ENCODE assay signal across 19 mouse cellular contexts in genomic region chr6:10090966-10091495, GRCm38 (mm10).
"Had no signal": no experiment of that assay in that cellular context is flagged by ENCODE, and none has a peak within 500 bp of the region (broad histone marks: within the 10 kb centered on the region; RNA-seq: fewer than 3 reads in every experiment).

No protein-coding gene starts in this region.

- H3K9me3 ChIP-seq: midbrain, embryonic 12.5 days; midbrain, embryonic 15.5 days; neural tube, embryonic 12.5 days; neural tube, embryonic 15.5 days had no signal

- H3K27ac ChIP-seq: layer of hippocampus, adult 2 months; left cerebral cortex, adult 2 months; liver, embryonic 14.5 days; macrophage; midbrain, embryonic 12.5 days; midbrain, embryonic 15.5 days; neural tube, embryonic 12.5 days; neural tube, embryonic 15.5 days had no signal

- H3K4me1 ChIP-seq: midbrain, embryonic 12.5 days; midbrain, embryonic 15.5 days; neural tube, embryonic 12.5 days; neural tube, embryonic 15.5 days had no signal

- H3K27me3 ChIP-seq: midbrain, embryonic 12.5 days; midbrain, embryonic 15.5 days; neural tube, embryonic 12.5 days; neural tube, embryonic 15.5 days had no signal

- H3K4me3 ChIP-seq: layer of hippocampus, adult 2 months; left cerebral cortex, adult 2 months; midbrain, embryonic 12.5 days; midbrain, embryonic 15.5 days; neural tube, embryonic 12.5 days; neural tube, embryonic 15.5 days had no signal

- ATAC-seq: intestine, embryonic 16.5 days; liver, postnatal 0 days; lung, postnatal 0 days; midbrain, embryonic 15.5 days had no signal

- H3K9ac ChIP-seq: liver, embryonic 14.5 days; liver, postnatal 0 days; lung, embryonic 14.5 days; midbrain, embryonic 12.5 days; midbrain, embryonic 15.5 days; neural tube, embryonic 12.5 days; neural tube, embryonic 15.5 days had no signal

- DNase-seq: kidney, adult 18-20 months; kidney, postnatal 25 days; layer of hippocampus, postnatal 36 days; liver, postnatal 0 days; lung, embryonic 14.5 days; right cerebral cortex, adult 18-20 months; right cerebral cortex, postnatal 25 days; thymus, postnatal 25 days had no signal

- H3K36me3 ChIP-seq: midbrain, embryonic 12.5 days; midbrain, embryonic 15.5 days; neural tube, embryonic 12.5 days; neural tube, embryonic 15.5 days had no signal

- H3K4me2 ChIP-seq: liver, embryonic 11.5 days; lung, embryonic 14.5 days; midbrain, embryonic 12.5 days; midbrain, embryonic 15.5 days; neural tube, embryonic 12.5 days; neural tube, embryonic 15.5 days had no signal
